Mouse (Mus musculus): ENCODE measurements around the gene Qrfpr. TPM values are rescaled to one million over a fixed set of nuclear protein-coding genes. Genes with fewer than 3 reads are reported as not detected.
A peak's percentile ranks its signal among the peaks of the same experiment; 100 is the strongest.

The Qrfpr gene
- polyA plus RNA-seq, 1 experiment from 2014 or later, result 2.6 TPM

GRCm38 (mm10) chr3:36207520-36208264 lies 14.4 kb downstream of the Qrfpr start:
- H3K4me2 ChIP-seq, result no peak overlapping the region
- no peaks in the 10 kb centered on the region for H3K36me3 ChIP-seq (ENCODE audit: poor library complexity, severe bottlenecking)
- no peak for ATAC-seq
- no peak overlapping the region for H3K27ac ChIP-seq
- H3K27me3 ChIP-seq, result no peaks in the 10 kb centered on the region
- H3K9me3 ChIP-seq (replicated peaks), result no peaks in the 10 kb centered on the region
- H3K9ac ChIP-seq, result no peak overlapping the region
- WGBS, result 68% methylated on average over 19 of the region's 19 CpGs
- H3K4me1 ChIP-seq, result peaks cover 14% of the 10 kb centered on the region
- no peak overlapping the region for H3K4me3 ChIP-seq

- no peak overlapping the region for H3K27ac ChIP-seq
- ATAC-seq, result peak; percentile 45; the same call in 1 of the 2 replicates
- 76% methylated on average over 7 of the region's 7 CpGs for WGBS
- no peak overlapping the region for H3K4me3 ChIP-seq
- H3K9ac ChIP-seq, result no peak overlapping the region
- H3K9me3 ChIP-seq (replicated peaks), result no peaks in the 10 kb centered on the region
- no peak overlapping the region for H3K4me2 ChIP-seq
- H3K27me3 ChIP-seq, result no peaks in the 10 kb centered on the region
- H3K36me3 ChIP-seq (ENCODE audit: poor library complexity, severe bottlenecking), result no peaks in the 10 kb centered on the region
- H3K4me1 ChIP-seq, result no peaks in the 10 kb centered on the region
Observed at GRCm38 (mm10) chr3:36202932-36203331, 19.2 kb downstream of the Qrfpr start.

- Histone ChIP-seq H3K4me2 (no peak overlapping the region), H3K4me3 (no peak overlapping the region), H3K4me1 (no peaks in the 10 kb centered on the region), H3K27ac (no peak overlapping the region), H3K36me3 (ENCODE audit: poor library complexity, severe bottlenecking) (no peaks in the 10 kb centered on the region), H3K27me3 (no peaks in the 10 kb centered on the region), H3K9me3 (replicated peaks) (no peaks in the 10 kb centered on the region), H3K9ac (no peak overlapping the region)
- 56% methylated on average over 5 of the region's 5 CpGs for WGBS
- no peak for ATAC-seq
Observed at GRCm38 (mm10) chr3:36201098-36201497, 21.0 kb downstream of the Qrfpr start.

GRCm38 (mm10) chr3:36189243-36189642 lies 32.9 kb downstream of the Qrfpr start:
- ATAC-seq, result no peak
- Histone ChIP-seq H3K27me3 (no peaks in the 10 kb centered on the region), H3K4me1 (no peaks in the 10 kb centered on the region), H3K36me3 (ENCODE audit: poor library complexity, severe bottlenecking) (no peaks in the 10 kb centered on the region), H3K4me3 (no peak overlapping the region), H3K9ac (no peak overlapping the region), H3K27ac (no peak overlapping the region), H3K4me2 (no peak overlapping the region), H3K9me3 (replicated peaks) (no peaks in the 10 kb centered on the region)
- WGBS, result 94% methylated on average over 8 of the region's 8 CpGs

GRCm38 (mm10) chr3:36186510-36186909 lies 35.6 kb downstream of the Qrfpr start:
- Histone ChIP-seq H3K4me3 (no peak overlapping the region), H3K27me3 (no peaks in the 10 kb centered on the region), H3K4me1 (no peaks in the 10 kb centered on the region), H3K36me3 (ENCODE audit: poor library complexity, severe bottlenecking) (no peaks in the 10 kb centered on the region), H3K4me2 (no peak overlapping the region), H3K27ac (no peak overlapping the region), H3K9me3 (replicated peaks) (no peaks in the 10 kb centered on the region), H3K9ac (no peak overlapping the region)
- 90% methylated on average over 4 of the region's 4 CpGs for WGBS
- ATAC-seq, result no peak

DNA sequence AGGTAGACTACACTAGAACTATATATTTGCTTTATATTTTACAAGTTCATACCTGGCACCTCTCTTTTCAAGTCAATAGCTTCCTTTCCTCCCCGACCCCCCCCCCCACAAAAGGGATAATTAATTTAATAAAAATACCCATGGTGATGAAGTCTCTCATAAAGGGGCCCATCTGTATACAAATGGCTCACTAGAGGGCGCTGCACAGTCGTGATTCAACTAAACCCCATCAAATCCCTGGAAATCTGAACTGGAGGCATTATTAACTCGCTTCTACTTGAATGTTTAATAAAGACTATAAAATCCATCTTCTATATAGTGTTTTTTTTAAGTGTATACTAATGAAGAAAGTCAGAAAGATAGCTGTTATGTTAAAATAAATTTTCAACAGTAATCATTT lies 40.6 kb downstream of the Qrfpr start:
- Histone ChIP-seq H3K27ac (no peak overlapping the region), H3K4me1 (no peaks in the 10 kb centered on the region), H3K4me2 (no peak overlapping the region), H3K27me3 (no peaks in the 10 kb centered on the region), H3K9me3 (replicated peaks) (no peaks in the 10 kb centered on the region), H3K9ac (no peak overlapping the region), H3K4me3 (no peak overlapping the region), H3K36me3 (ENCODE audit: poor library complexity, severe bottlenecking) (no peaks in the 10 kb centered on the region)
- 9% methylated on average over 4 of the region's 4 CpGs for WGBS
- ATAC-seq, result no peak

GRCm38 (mm10) chr3:36173761-36174160 lies 48.4 kb downstream of the Qrfpr start:
- Histone ChIP-seq H3K36me3 (ENCODE audit: poor library complexity, severe bottlenecking) (peaks cover 7% of the 10 kb centered on the region; the same call in 1 of the 2 replicates), H3K27ac (no peak overlapping the region), H3K4me2 (no peak overlapping the region), H3K9ac (no peak overlapping the region), H3K27me3 (no peaks in the 10 kb centered on the region), H3K4me1 (no peaks in the 10 kb centered on the region), H3K4me3 (no peak overlapping the region), H3K9me3 (replicated peaks) (no peaks in the 10 kb centered on the region)
- ATAC-seq, result no peak
- 92% methylated on average over 2 of the region's 2 CpGs for WGBS

- no peak overlapping the region for H3K4me3 ChIP-seq
- no peaks in the 10 kb centered on the region for H3K4me1 ChIP-seq
- H3K4me2 ChIP-seq, result no peak overlapping the region
- no peak overlapping the region for H3K9ac ChIP-seq
- H3K36me3 ChIP-seq (ENCODE audit: poor library complexity, severe bottlenecking), result peaks cover 23% of the 10 kb centered on the region
- no peak overlapping the region for H3K27ac ChIP-seq
- ATAC-seq, result no peak
- 97% methylated on average over 1 of the region's 1 CpGs for WGBS
- H3K27me3 ChIP-seq, result no peaks in the 10 kb centered on the region
- H3K9me3 ChIP-seq (replicated peaks), result no peaks in the 10 kb centered on the region
Observed at GRCm38 (mm10) chr3:36171348-36171747, 50.8 kb downstream of the Qrfpr start.

DNA sequence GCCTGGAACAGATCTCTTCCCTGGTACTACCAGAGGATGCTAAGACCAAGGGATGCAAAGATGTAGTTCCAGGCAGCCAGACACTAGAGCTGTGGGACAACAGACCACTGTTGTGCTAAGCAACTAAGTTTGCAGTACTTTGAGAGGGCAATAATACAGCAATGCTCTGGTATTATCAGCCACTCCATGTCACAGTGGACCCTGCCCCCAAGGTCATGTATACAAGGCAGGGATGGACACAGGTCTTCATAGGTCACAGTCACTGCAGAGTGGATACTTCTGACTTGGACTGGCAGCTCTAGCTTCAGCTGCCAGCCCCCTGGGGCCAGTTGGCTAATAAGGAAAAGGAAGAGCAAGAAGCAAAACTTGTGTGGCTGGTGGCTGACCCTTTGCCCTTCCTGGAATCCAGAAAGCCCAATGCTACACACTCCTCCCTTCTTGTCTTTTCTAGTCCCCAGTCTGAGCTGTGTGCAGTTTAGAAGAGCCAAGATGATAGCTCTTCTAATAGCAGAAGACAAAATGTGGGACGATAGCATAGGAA lies 51.4 kb downstream of the Qrfpr start:
- H3K4me3 ChIP-seq, result no peak overlapping the region
- H3K4me1 ChIP-seq, result no peaks in the 10 kb centered on the region
- no peaks in the 10 kb centered on the region for H3K9me3 ChIP-seq (replicated peaks)
- no peaks in the 10 kb centered on the region for H3K27me3 ChIP-seq
- no peak overlapping the region for H3K27ac ChIP-seq
- no peak for ATAC-seq
- no peak overlapping the region for H3K9ac ChIP-seq
- H3K36me3 ChIP-seq (ENCODE audit: poor library complexity, severe bottlenecking), result peaks cover 29% of the 10 kb centered on the region
- H3K4me2 ChIP-seq, result no peak overlapping the region
- 97% methylated on average over 1 of the region's 1 CpGs for WGBS

DNA sequence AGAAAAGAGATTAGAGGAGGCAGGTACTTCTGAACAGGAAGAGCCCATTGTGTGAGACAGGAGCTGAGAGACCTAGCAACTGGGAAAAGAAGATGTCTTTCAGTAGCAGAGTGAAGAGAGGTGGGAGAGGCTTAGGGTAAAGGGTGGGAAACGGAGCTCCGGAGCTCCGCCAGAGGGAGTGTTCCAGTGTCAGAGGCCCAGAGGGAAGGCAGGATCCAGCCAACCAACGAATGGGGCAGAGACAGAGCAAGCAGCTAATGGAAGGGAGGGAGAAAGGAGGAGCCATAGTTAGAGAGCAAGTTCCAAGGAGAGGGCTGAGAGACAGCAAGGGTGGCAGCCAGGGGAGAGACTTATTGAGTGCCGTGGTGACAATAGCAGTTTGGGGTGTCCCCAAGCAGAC lies 66.8 kb downstream of the Qrfpr start:
- Histone ChIP-seq H3K27ac (no peak overlapping the region), H3K4me1 (peaks cover 26% of the 10 kb centered on the region), H3K4me3 (no peak overlapping the region), H3K9ac (no peak overlapping the region), H3K27me3 (no peaks in the 10 kb centered on the region), H3K9me3 (replicated peaks) (peaks cover 4% of the 10 kb centered on the region; the same call in 1 of the 2 replicates), H3K4me2 (no peak overlapping the region), H3K36me3 (ENCODE audit: poor library complexity, severe bottlenecking) (peaks cover 10% of the 10 kb centered on the region)
- 25% methylated on average over 5 of the region's 5 CpGs for WGBS
- ATAC-seq, result no peak

GRCm38 (mm10) chr3:36150934-36151686 lies 71.0 kb downstream of the Qrfpr start, which contains the start of gene D3Ertd254e:
Gene D3Ertd254e, plus strand, starts transcription at chr3:36151017.
- peak within 1 kb of the TSS; percentile 78 for H3K4me2 ChIP-seq
- no peaks in the 10 kb centered on the region for H3K27me3 ChIP-seq
- peak; percentile 100 for ATAC-seq
- peak within 1 kb of the TSS; percentile 75 for H3K27ac ChIP-seq
- H3K4me3 ChIP-seq, result peak within 1 kb of the TSS; percentile 71
- H3K4me1 ChIP-seq, result peaks cover 26% of the 10 kb centered on the region
- under 1% methylated on average over 54 of the region's 54 CpGs for WGBS
- H3K36me3 ChIP-seq (ENCODE audit: poor library complexity, severe bottlenecking), result no peaks in the 10 kb centered on the region
- no peaks in the 10 kb centered on the region for H3K9me3 ChIP-seq (replicated peaks)
- peak within 1 kb of the TSS; percentile 98 for H3K9ac ChIP-seq

DNA sequence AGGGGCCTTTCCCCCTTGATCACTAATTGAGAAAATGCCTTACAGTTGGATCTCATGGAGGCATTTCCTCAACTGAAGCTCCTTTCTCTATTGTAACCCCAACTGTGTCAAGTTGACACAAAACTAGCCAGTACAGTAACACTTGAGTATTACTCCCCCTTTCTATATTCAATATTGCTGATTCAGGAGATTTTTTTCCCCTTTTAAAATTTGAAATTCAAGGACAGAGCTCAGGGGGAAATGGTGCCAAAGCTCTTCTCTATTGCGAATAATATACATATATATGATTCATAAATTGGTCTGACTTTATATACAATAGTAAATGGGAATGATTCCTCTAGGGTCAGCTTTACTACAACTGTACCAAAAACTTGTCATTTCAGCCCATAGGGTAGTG lies 71.6 kb downstream of the Qrfpr start:
- no peak overlapping the region for H3K9ac ChIP-seq
- no peak for ATAC-seq
- H3K36me3 ChIP-seq (ENCODE audit: poor library complexity, severe bottlenecking), result no peaks in the 10 kb centered on the region
- peak overlapping the region; percentile 71 for H3K4me3 ChIP-seq
- H3K27me3 ChIP-seq, result no peaks in the 10 kb centered on the region
- H3K9me3 ChIP-seq (replicated peaks), result no peaks in the 10 kb centered on the region
- peak overlapping the region; percentile 78 for H3K4me2 ChIP-seq
- WGBS, result 10% methylated on average over 1 of the region's 1 CpGs
- H3K27ac ChIP-seq, result no peak overlapping the region
- peaks cover 24% of the 10 kb centered on the region for H3K4me1 ChIP-seq

Data from forebrain, embryonic 13.5 days (tissue).